Mouse (Mus musculus): Measurements from ENCODE around the gene Klhl18.

The Klhl18 gene

GRCm38 (mm10) chr9:110476124-110477091 lies at the start of gene Klhl18, which contains the start of gene Kif9:
TSS of gene Klhl18 (minus strand) at chr9:110476694.
TSS of gene Kif9 (plus strand) at chr9:110476958.
- ChIA-PET CTCF (interaction anchor here (0.6 to 1.3 kb wide), 6 partner anchors 14 to 305 kb away, joined by 3 to 9 read pairs (median 4); partner anchors contain the start of gene Nradd (in 1 of the 4)), POLR2A (interaction anchor here in 3 of 4 experiments (0.6 to 3.4 kb wide), 33 partner anchors 8 to 303 kb away, joined by 3 to 17 read pairs (median 3); partner anchors contain the start of genes Ptpn23 (in 2 of the 3), Nbeal2 (in 1 of the 3), Nradd (in 1 of the 3) and Setd2 (in 1 of the 3))

DNA sequence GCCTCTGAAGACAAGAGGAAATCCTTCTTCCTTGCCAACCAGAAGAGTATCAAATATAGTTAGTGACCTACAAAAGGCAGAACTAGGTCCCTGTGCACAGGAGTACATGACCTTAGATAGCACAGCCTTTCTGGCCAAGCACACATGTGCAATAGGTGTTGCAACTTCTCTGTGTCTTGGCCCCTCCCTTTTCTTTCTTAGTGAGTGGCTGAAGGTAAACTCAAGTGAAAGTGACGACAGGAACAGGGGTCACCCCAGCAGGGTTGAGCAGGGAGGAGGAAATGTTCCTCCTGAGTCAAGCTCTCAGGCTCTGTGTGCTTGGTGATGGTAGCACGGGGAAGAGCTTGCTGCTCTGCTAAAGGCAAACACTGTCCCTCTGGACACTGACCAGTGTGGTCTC lies 49.2 kb upstream of the Klhl18 start:
- POLR2A ChIA-PET, result interaction anchor here in 2 of 4 experiments (0.5 to 1.1 kb wide), 3 partner anchors 13 to 71 kb away, joined by 3 to 4 read pairs (median 3); partner anchors contain the start of genes Kif9 (in 1 of the 2) and Klhl18 (in 1 of the 2)
- CTCF ChIA-PET, result no interaction called here

DNA sequence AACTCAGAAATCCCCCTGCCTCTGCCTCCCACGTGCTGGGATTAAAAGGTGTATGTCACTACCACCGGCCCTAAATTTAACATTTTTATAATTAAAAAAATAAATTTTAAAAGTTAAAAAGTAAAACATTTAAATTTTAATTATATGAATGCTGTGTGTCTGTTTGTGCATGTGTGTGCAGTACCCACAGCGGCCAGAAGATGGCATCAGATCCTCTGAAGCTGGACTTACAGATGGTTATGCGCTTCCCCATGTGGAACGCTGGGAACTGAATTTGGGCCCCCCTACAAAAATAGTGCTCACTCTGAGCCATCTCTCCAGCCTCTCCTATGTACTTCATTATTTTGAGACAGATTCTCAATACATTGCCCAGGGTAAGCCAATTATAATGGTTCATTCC lies 14.4 kb upstream of the Klhl18 start:
- POLR2A ChIA-PET, result interaction anchor here in 1 of 4 experiments (0.6 kb wide), 2 partner anchors 138 to 252 kb away, joined by 3 to 4 read pairs; no protein-coding TSS in a partner anchor
- CTCF ChIA-PET, result interaction anchor here in 3 of 4 experiments (0.6 to 1.2 kb wide), 7 partner anchors 9 to 291 kb away, joined by 3 to 5 read pairs (median 3); partner anchors contain the start of genes Kif9 (in 2 of the 3) and Klhl18 (in 2 of the 3)

DNA sequence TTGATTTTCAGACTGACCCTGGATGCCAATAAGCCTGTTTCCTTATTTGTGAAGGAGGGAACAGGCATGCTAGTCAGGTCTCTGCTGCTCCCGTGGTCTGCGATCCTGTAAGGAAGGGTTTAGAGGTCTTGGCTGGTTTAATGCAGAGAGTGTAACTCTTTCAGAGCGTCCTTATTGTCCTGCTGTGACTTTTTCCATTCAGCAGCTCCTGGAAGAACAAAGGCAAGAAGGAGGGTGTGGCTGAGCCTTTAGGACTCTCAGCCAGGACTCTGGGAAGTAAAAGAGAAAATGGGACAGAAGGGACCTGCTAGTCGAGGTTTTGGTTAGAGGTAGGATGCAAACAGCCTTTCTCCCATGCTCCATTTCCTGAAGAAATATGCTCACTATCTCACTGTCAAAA lies 12.3 kb upstream of the Klhl18 start:
- CTCF ChIA-PET, result interaction anchor here in 3 of 4 experiments (0.5 to 1.4 kb wide), 5 partner anchors 9 to 454 kb away, joined by 3 to 10 read pairs (median 3); no protein-coding TSS in a partner anchor
- POLR2A ChIA-PET, result interaction anchor here in 3 of 4 experiments (0.8 to 3.4 kb wide), 7 partner anchors 9 to 137 kb away, joined by 3 to 16 read pairs (median 3); partner anchors contain the start of genes Klhl18 (in 3 of the 3), Kif9 (in 2 of the 3) and Ptpn23 (in 1 of the 3)

- ChIA-PET CTCF (interaction anchor here in 1 of 4 experiments (0.9 kb wide), 1 partner anchor 13 kb away, joined by 3 read pairs; no protein-coding TSS in a partner anchor), POLR2A (interaction anchor here in 3 of 4 experiments (0.5 to 3.4 kb wide), 5 partner anchors 9 to 104 kb away, joined by 3 to 16 read pairs (median 3); partner anchors contain the start of gene Ptpn23 (in 1 of the 3))
These were observed 2.1 kb upstream of the Klhl18 start for GRCm38 (mm10) chr9:110478639-110479038.

DNA sequence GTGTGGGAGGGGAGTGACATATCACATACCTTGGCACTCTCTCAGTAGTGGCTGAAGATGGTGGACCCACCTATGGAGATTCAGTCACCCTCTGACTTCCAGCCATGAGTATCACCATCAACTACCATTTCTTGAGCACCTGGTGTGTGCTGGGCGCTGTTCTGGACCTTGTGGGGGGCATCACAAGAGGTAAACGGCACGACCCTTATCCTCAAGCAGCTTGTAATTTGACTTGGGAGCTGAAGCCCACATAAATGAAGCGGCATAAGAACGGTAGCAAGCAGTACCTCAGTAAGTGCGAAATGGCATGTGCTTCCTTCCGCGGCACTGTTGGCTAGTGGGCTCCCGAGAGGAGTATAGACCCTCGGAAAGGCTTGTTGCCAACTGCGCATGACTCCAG lies 1.5 kb upstream of the Klhl18 start:
- ChIA-PET CTCF (interaction anchor here in 1 of 4 experiments (0.9 kb wide), 1 partner anchor 14 kb away, joined by 3 read pairs; no protein-coding TSS in a partner anchor), POLR2A (interaction anchor here in 2 of 4 experiments (0.8 to 3.4 kb wide), 3 partner anchors 10 to 69 kb away, joined by 3 to 16 read pairs (median 6); partner anchors contain the start of gene Ptpn23 (in 1 of the 2))

DNA sequence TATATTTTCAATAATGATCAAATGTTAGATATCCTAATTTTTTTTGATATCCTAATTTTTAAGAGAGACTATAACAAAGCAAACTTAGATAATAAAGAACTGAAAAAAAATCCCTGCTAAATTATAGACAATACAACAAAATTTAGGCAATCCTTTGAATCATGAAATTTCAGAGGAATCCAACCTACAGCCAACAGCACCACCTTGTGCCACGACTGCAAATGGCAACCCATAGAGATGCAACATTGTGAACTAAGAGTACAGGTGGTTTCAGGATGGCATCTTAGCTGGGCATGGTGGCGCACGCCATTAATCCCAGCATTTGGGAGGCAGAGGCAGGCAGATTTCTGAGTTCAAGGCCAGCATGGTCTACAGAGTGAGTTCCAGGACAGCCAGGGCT lies 10.3 kb downstream of the Klhl18 start:
- ChIA-PET POLR2A (interaction anchor here in 3 of 4 experiments (0.7 to 2.1 kb wide), 3 partner anchors 10 to 188 kb away, joined by 3 to 12 read pairs (median 3); partner anchors contain the start of genes Kif9 (in 2 of the 3), Klhl18 (in 2 of the 3) and Nbeal2 (in 1 of the 3)), CTCF (interaction anchor here in 2 of 4 experiments (0.6 to 1.2 kb wide), 5 partner anchors 15 to 373 kb away, joined by 3 read pairs; no protein-coding TSS in a partner anchor)

DNA sequence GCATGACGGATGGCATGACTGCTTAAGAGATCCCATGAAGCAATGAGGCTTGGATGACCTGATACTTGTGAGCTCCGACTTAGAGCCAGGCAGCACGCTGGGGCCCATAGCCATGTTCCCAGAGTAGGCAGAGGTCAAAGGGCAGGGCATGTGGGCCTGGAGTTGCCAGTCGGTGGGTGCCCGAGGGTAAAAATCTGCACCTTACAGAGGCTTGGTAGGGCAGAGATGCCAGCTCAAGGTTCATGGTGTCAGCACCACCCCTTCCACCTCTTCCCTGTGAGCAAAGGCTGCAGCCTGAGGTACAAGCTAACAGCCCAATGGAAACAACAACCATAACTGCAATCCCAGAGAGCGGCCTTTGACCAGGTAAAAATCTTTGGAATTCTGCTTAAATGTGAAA lies 11.2 kb downstream of the Klhl18 start:
- CTCF ChIA-PET, result interaction anchor here in 2 of 4 experiments (0.5 to 0.9 kb wide), 4 partner anchors 14 to 313 kb away, joined by 3 read pairs; no protein-coding TSS in a partner anchor
- POLR2A ChIA-PET, result interaction anchor here in 2 of 4 experiments (0.9 to 1.2 kb wide), 2 partner anchors 8 to 16 kb away, joined by 3 read pairs; no protein-coding TSS in a partner anchor

DNA sequence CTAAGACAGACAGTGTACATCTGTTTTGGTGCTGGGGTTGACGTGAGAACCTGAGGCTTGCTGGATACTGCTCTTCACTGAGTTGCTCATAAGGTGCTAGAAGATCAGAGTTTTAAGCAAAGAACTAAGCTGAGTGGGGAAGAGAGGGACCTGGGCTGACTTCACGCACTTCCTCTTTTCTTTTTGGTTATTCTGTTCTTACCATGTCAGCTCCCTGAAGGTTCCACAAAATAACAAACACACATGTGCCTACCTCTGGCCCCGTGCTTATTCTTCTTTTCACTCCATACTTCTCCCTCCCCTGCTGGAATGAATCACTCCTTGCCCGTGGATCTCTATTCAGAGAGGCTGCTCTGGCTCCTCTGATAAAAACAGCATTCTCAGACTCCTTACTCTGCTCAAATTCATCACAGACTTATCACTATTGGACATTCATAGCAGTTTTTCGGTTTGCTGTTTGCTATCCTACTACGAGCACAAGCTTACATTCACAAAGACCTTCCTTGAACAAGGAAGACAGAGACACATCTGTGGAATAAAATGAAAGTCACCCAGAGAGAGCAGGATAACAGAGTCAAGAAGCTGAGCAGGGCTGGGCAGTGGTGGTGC lies 12.4 kb downstream of the Klhl18 start:
- ChIA-PET CTCF (interaction anchor here in 1 of 4 experiments (0.7 kb wide), 1 partner anchor 80 kb away, joined by 3 read pairs; no protein-coding TSS in a partner anchor), POLR2A (interaction anchor here in 1 of 4 experiments (1.1 kb wide), 1 partner anchor 16 kb away, joined by 3 read pairs; no protein-coding TSS in a partner anchor)

GRCm38 (mm10) chr9:110462321-110462720 lies 14.2 kb downstream of the Klhl18 start:
- POLR2A ChIA-PET, result interaction anchor here (0.5 to 1.9 kb wide), 6 partner anchors 14 to 54 kb away, joined by 3 to 5 read pairs (median 4); partner anchors contain the start of genes Kif9 (in 2 of the 4), Klhl18 (in 2 of the 4) and Ptpn23 (in 1 of the 4)

DNA sequence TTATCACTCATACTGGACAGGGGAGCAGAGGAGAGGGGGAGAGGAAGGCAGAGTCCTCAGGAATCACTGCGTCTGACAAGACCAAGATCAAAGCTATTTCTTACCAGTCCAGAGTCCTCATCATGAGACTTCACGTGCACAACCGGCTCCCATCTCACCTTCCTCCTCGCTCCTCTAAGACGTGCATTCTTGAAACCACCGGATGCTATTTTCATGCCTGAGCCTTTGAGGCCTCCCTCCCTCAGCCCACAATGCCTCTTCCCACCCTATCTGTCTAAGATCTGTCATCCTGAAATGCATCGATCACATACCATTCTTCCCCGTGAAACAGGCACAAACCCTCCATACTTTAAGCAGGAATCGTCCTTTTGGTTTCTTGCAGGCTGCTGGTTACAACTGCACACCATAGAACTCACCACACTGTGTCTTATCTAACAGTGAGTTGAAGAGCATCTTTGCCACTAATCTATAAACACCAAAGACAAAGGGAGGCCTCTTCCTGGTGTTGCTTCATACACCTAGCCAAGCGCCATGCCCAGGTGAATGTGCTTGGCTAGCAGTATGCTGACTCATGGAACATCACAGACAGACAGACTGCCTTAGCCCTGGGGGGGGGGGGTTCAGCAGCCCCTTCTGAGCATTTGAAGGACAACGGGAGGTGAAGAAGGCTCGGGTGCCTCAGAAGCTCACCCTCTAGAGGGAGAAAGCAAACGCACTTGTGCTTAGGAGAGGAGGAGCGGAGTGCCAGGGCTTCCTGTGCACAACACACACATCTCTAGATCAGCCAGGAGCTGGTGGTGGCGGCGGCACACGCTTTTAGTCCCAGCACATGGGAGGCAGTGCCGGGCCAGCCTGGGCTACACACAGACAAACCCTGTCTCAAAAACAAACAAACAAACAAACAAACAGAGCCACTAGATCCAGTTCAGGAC lies 15.3 kb downstream of the Klhl18 start:
- ChIA-PET CTCF (interaction anchor here in 3 of 4 experiments (0.6 to 1.5 kb wide), 4 partner anchors 12 to 70 kb away, joined by 3 to 4 read pairs (median 3); no protein-coding TSS in a partner anchor), POLR2A (interaction anchor here in 3 of 4 experiments (0.5 to 1.9 kb wide), 8 partner anchors 8 to 1738 kb away, joined by 3 to 8 read pairs (median 3); partner anchors contain the start of genes Kif9 (in 1 of the 3), Klhl18 (in 1 of the 3) and Ptpn23 (in 1 of the 3))

More at GRCm38 (mm10) chr9:110462321-110462720, 14.2 kb downstream of the Klhl18 start:
- CTCF ChIA-PET, result interaction anchor here in 3 of 4 experiments (0.6 to 1.4 kb wide), 5 partner anchors 69 to 533 kb away, joined by 3 to 4 read pairs (median 3); partner anchors contain the start of gene Scap (in 1 of the 3)

- CTCF ChIA-PET, result interaction anchor here (0.6 to 1.5 kb wide), 7 partner anchors 10 to 620 kb away, joined by 3 to 10 read pairs (median 4); no protein-coding TSS in a partner anchor
- POLR2A ChIA-PET, result interaction anchor here (0.6 to 1.3 kb wide), 8 partner anchors 17 to 506 kb away, joined by 3 to 5 read pairs (median 4); partner anchors contain the start of genes Kif9 (in 1 of the 4) and Klhl18 (in 1 of the 4)
These were observed 17.3 kb downstream of the Klhl18 start for GRCm38 (mm10) chr9:110459145-110459727.

- POLR2A ChIA-PET, result interaction anchor here in 3 of 4 experiments (0.6 to 1.2 kb wide), 3 partner anchors 19 to 219 kb away, joined by 4 to 6 read pairs (median 4); partner anchors contain the start of genes Kif9 (in 1 of the 3) and Klhl18 (in 1 of the 3)
- CTCF ChIA-PET, result interaction anchor here in 2 of 4 experiments (0.6 to 0.9 kb wide), 2 partner anchors 10 to 47 kb away, joined by 4 to 8 read pairs; no protein-coding TSS in a partner anchor
These were observed 18.6 kb downstream of the Klhl18 start for GRCm38 (mm10) chr9:110457926-110458325.

GRCm38 (mm10) chr9:110452523-110452922 lies 24.0 kb downstream of the Klhl18 start:
- CTCF ChIA-PET, result interaction anchor here in 1 of 4 experiments (0.6 to 0.7 kb wide), 2 partner anchors 11 to 55 kb away, joined by 3 to 5 read pairs; no protein-coding TSS in a partner anchor
- POLR2A ChIA-PET, result interaction anchor here in 2 of 4 experiments (0.6 to 0.8 kb wide), 3 partner anchors 9 to 39 kb away, joined by 3 read pairs; no protein-coding TSS in a partner anchor

Data from embryonic stem cell, embryonic (primary cell).